In genomic region chr9:26997062-26997461, GRCm38 (mm10) we compare ENCODE assay signal across 14 mouse cellular contexts. TPM values are rescaled to one million over a fixed set of nuclear protein-coding genes. Genes with fewer than 3 reads are reported as not detected.
DNase-seq lines count a peak whose midpoint lies in the region; ATAC-seq lines count a peak whose summit lies in the region.
"Had no signal": no experiment of that assay in that cellular context is flagged by ENCODE, and none has a peak within 500 bp of the region (broad histone marks: within the 10 kb centered on the region; RNA-seq: fewer than 3 reads in every experiment).

No protein-coding gene starts in this region.

- ATAC-seq in erythroblast, adult 5-6 weeks (replicated peaks; ENCODE audit: low FRiP score, poor library complexity, severe bottlenecking), result no peak

- peak; percentile 90 for DNase-seq in heart, adult 11 months
- DNase-seq in heart, postnatal 4 days, result no peak
- DNase-seq in lung, postnatal 25 days (ENCODE audit: low spot score), result peak; percentile 8
- no peak for DNase-seq in lung, postnatal 4 days
- DNase-seq in induced T-regulatory cell, adult 2 months (ENCODE audit: low read depth), result peak; percentile 23
- DNase-seq in spleen, postnatal 4 days (ENCODE audit: low spot score in 2 of 2), result no peak
- DNase-seq in thymus, postnatal 25 days, result no peak
- DNase-seq: adrenal gland, postnatal 14 days; heart, postnatal 14 days; kidney, adult 11 months; kidney, postnatal 25 days; liver, embryonic 13.5 days; retina, postnatal 1 day had no signal

RNA-seq across cellular contexts. Expression of gene Acad8, which starts 2.3 kb away (rescaled TPM):
- 10 to 100 TPM; 40.2 to 41.1 TPM for total RNA-seq in heart, postnatal 4 days (2021)
- 1.9 and 6.0 TPM in 2 replicates for total RNA-seq in erythroblast, adult 5-6 weeks (2015; ENCODE audit: low replicate concordance)
- 2.2 and 6.1 TPM in 2 replicates for total RNA-seq in erythroblast, adult 5-6 weeks (2017; ENCODE audit: low replicate concordance)

RNA-seq across cellular contexts. Expression of gene Thyn1, which starts 2.4 kb away (rescaled TPM):
- total RNA-seq in heart, postnatal 4 days (2021), result 10 to 100 TPM; 42.2 to 45.5 TPM
- 16.1 and 17.5 TPM in 2 replicates for total RNA-seq in erythroblast, adult 5-6 weeks (2015; ENCODE audit: low replicate concordance)
- total RNA-seq in erythroblast, adult 5-6 weeks (2017; ENCODE audit: low replicate concordance), result 10.8 and 16.3 TPM in 2 replicates

RNA-seq across cellular contexts. Expression of gene Vps26b, which starts 32.8 kb away (rescaled TPM):
- total RNA-seq in heart, postnatal 4 days (2021), result 10 to 100 TPM; 29.1 to 29.2 TPM
- 21.3 and 21.9 TPM in 2 replicates for total RNA-seq in erythroblast, adult 5-6 weeks (2015; ENCODE audit: low replicate concordance)
- 11.7 and 16.6 TPM in 2 replicates for total RNA-seq in erythroblast, adult 5-6 weeks (2017; ENCODE audit: low replicate concordance)

RNA-seq across cellular contexts. Expression of gene Ncapd3, which starts 32.9 kb away (rescaled TPM):
- 10 to 100 TPM; 22.3 to 23.6 TPM for total RNA-seq in heart, postnatal 4 days (2021)
- total RNA-seq in erythroblast, adult 5-6 weeks (2015; ENCODE audit: low replicate concordance), result 53.9 and 76.9 TPM in 2 replicates
- total RNA-seq in erythroblast, adult 5-6 weeks (2017; ENCODE audit: low replicate concordance), result 35.5 and 43.6 TPM in 2 replicates

Comparison
In these comparisons a context has a peak if more than half of its experiments do, and no peak if none do; other contexts are left out.
1. DNase-seq: peak in heart, adult 11 months (single experiment), lung, postnatal 25 days (single experiment) and induced T-regulatory cell, adult 2 months (single experiment); none in heart, postnatal 4 days (single experiment), lung, postnatal 4 days (0 of 2), spleen, postnatal 4 days (0 of 2) and thymus, postnatal 25 days (single experiment).
2. RNA of gene Acad8, which starts 2.3 kb away (total RNA-seq): 40.2 to 41.1 TPM in heart, postnatal 4 days; 1.9 to 6.1 TPM in erythroblast, adult 5-6 weeks; every median in the first group is over 4 times any median in the second.